Mouse (Mus musculus) MEL (cell line): ENCODE results near the gene Gltp.

Experiments
- BHLHE40 ChIP-seq: IDR thresholded peaks from 2 replicates; pipeline ENCODE4 v1.6.1; 2012; ENCODE audit warnings: low read depth, mild to moderate bottlenecking, inconsistent platforms, low read length, improper control_type of control experiment, borderline replicate concordance
- CTCF ChIP-seq, 3 experiments: IDR thresholded peaks in 2 of 3; conservative IDR thresholded peaks in 1 of 3; 2 replicates each; pipeline ENCODE4 v1.5.1; 2011 to 2012; ENCODE audit warnings: low read length in 3 of 3, low read depth in 2 of 3, mild to moderate bottlenecking in 2 of 3, improper control_type of control experiment in 1 of 3, inconsistent platforms in 1 of 3, mixed read lengths in 1 of 3, moderate library complexity in 1 of 3; ENCODE audit not compliant: control insufficient read depth in 1 of 3, insufficient read depth in 1 of 3, poor library complexity in 1 of 3, severe bottlenecking in 1 of 3
- GATA1 ChIP-seq: IDR thresholded peaks from 2 replicates; pipeline ENCODE4 v1.6.1; 2011; ENCODE audit warnings: low read depth, low read length, improper control_type of control experiment
- HCFC1 ChIP-seq: IDR thresholded peaks from 2 replicates; pipeline ENCODE4 v1.6.1; 2012; ENCODE audit warnings: low read depth, mild to moderate bottlenecking, inconsistent platforms, low read length, improper control_type of control experiment, moderate library complexity
- MAFK ChIP-seq: IDR thresholded peaks from 2 replicates; pipeline ENCODE4 v1.6.1; 2011; ENCODE audit warnings: low read depth, mild to moderate bottlenecking, low read length, improper control_type of control experiment, borderline replicate concordance
- POLR2A ChIP-seq, 2 experiments: IDR thresholded peaks; 2 replicates each; pipeline ENCODE4 v1.6.1; 2011 to 2012; ENCODE audit warnings: low read length in 2 of 2, mild to moderate bottlenecking in 2 of 2, control low read depth in 1 of 2, improper control_type of control experiment in 1 of 2, low read depth in 1 of 2, moderate library complexity in 1 of 2; ENCODE audit not compliant: control insufficient read depth in 1 of 2, insufficient read depth in 1 of 2, poor library complexity in 1 of 2
- TAL1 ChIP-seq: IDR thresholded peaks from 2 replicates; pipeline ENCODE4 v1.6.1; 2012; ENCODE audit warnings: mild to moderate bottlenecking, inconsistent platforms, low read length, moderate library complexity, mixed read lengths
- TCF12 ChIP-seq: IDR thresholded peaks from 2 replicates; pipeline ENCODE4 v1.6.1; 2014; ENCODE audit warnings: low read depth, mild to moderate bottlenecking, inconsistent platforms, low read length, improper control_type of control experiment, moderate library complexity
- USF2 ChIP-seq, 2 experiments: IDR thresholded peaks; 2 replicates each; pipeline ENCODE4 v1.6.1; 2011 to 2012; ENCODE audit warnings: improper control_type of control experiment in 2 of 2, low read length in 2 of 2, borderline replicate concordance in 1 of 2, inconsistent platforms in 1 of 2, low read depth in 1 of 2, mild to moderate bottlenecking in 1 of 2; ENCODE audit not compliant: insufficient read depth in 1 of 2
- ZC3H11A ChIP-seq: IDR thresholded peaks from 2 replicates; pipeline ENCODE4 v1.6.1; 2012; ENCODE audit warnings: low read depth, mild to moderate bottlenecking, inconsistent platforms, low read length, improper control_type of control experiment
- ZNF384 ChIP-seq: IDR thresholded peaks from 2 replicates; pipeline ENCODE4 v1.6.1; 2012; ENCODE audit warnings: low read depth, mild to moderate bottlenecking, inconsistent platforms, low read length, improper control_type of control experiment

DNA sequence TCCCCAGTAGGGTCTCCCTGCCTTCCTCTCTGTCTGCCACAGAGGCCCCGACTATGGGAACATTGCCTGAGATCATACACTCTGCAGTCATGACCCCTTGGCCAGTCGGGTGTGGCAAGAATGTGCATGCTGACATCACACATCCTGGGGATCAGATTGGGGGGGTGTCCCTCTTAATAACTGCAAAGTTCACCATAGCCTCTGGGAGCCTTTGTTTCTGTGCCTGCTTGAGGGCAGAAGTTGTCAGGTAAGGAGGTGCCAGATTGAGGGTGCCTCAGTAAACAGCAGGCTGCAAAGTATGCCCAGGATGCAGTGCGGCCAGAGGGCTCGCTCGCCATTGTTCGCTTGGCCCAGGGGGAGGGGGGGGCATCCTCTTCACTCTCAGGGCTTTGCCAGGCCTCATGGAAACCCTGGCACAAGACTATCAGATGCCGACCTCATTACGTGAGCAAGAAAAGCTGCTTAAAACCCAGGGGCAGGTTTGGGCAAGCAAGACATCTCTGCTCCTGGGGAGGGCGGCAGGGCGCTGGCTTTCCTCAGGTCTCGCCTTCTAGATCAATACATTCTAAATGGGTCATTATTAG lies 42.0 kb downstream of the Gltp start:
- TF ChIP-seq USF2 (IDR thresholded peaks at IDR 0.05; ENCODE audit: borderline replicate concordance in 1 of 2, insufficient read depth in 1 of 2, low read depth in 1 of 2, low read length in 2 of 2) (no peak), BHLHE40 (no peak), GATA1 (no peak), POLR2A (IDR thresholded peaks at IDR 0.05; ENCODE audit: control insufficient read depth in 1 of 2, insufficient read depth in 1 of 2, low read depth in 1 of 2, low read length in 2 of 2, poor library complexity in 1 of 2) (no peak), CTCF (IDR thresholded peaks at IDR 0.05 in 2 of 3, conservative IDR thresholded peaks at IDR 0.05 in 1 of 3; ENCODE audit: control insufficient read depth in 1 of 3, insufficient read depth in 1 of 3, low read depth in 2 of 3, low read length in 3 of 3, poor library complexity in 1 of 3, severe bottlenecking in 1 of 3) (no peak), ZC3H11A (no peak), TCF12 (no peak), ZNF384 (no peak), MAFK (no peak), TAL1 (no peak), HCFC1 (no peak)
